Mouse (Mus musculus) cerebellum, adult 2 months (tissue): Measurements from ENCODE around the gene Krtap12-1.
"Not testable (repeated sequence)": the region's sequence is repeated elsewhere in the genome, so short reads cannot be mapped to it uniquely, and the experiment has no call there.

Experiments
- CTCF ChIP-seq: fragments of 200-500 bp; IDR thresholded peaks from 2 replicates; pipeline ENCODE4 v1.5.1; 2011; ENCODE audit warnings: low read depth, mild to moderate bottlenecking, control low read depth, low read length, moderate library complexity, borderline replicate concordance; ENCODE audit not compliant: insufficient read depth
- POLR2A ChIP-seq: fragments of 200-500 bp; IDR thresholded peaks from 2 replicates; pipeline ENCODE4 v1.6.1; 2011; ENCODE audit warnings: low read length, control low read depth, borderline replicate concordance; ENCODE audit not compliant: insufficient read depth

- not testable (repeated sequence) for TF ChIP-seq POLR2A, CTCF
Measured at GRCm38 (mm10) chr10:77690356-77690807, 30.0 kb upstream of the Krtap12-1 start, which contains the start of gene Gm19402.
